Mouse (Mus musculus): Measurements from ENCODE around the gene Pde6b.

Pde6b gene

GRCm38 (mm10) chr5:108461082-108462065 is 73.2 kb downstream of the Pde6b start, which contains the start of gene Pcgf3:
Gene Pcgf3 (plus strand): TSS chr5:108461232.
- DNase-seq (ENCODE audit: low read depth, low spot score), result peak; percentile 96

DNA sequence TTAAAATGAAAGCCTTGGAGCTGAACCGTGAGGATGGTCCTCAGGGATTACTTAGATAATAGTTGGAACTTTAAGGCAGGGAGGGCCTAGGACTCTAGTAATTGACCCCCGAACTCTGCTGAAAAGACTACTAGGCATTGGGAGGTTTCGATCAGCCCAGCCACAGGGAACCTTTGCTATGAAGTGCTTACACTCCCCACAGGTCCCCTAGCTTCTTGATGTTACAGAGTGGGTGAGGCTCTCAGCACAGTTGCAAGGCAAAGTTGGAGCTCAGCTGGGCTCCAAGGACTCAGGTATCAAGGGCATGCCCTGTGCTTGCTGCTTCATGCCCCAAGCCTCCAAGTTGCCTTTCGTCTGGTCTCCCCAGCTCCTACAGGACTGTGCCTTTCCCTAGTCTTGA is 74.3 kb downstream of the Pde6b start:
- DNase-seq (ENCODE audit: low read depth, low spot score), result no peak

GRCm38 (mm10) chr5:108465131-108465891 is 77.1 kb downstream of the Pde6b start:
- DNase-seq (ENCODE audit: low read depth, low spot score), result no peak

- no peak for DNase-seq (ENCODE audit: low read depth, low spot score)
Observed at GRCm38 (mm10) chr5:108466647-108467046, 78.5 kb downstream of the Pde6b start.

- DNase-seq (ENCODE audit: low read depth, low spot score), result no peak
Observed at GRCm38 (mm10) chr5:108469617-108470016, 81.4 kb downstream of the Pde6b start.

DNA sequence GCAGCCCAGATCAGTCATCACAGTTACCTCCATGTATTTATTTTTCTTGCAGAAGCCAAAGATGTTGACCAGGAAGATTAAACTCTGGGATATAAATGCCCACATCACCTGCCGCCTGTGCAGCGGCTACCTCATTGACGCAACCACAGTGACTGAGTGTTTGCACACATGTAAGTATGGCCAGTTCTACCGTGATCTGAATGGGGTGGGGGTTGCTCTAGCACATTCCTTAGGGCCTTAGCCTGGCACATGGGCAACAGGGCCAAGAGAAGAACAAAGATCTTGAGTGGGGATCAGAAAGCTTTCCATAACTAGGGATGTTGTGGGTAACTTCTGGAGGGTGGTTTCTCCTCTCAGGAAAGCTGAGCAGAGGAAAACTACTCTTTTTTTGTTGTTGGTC is 85.5 kb downstream of the Pde6b start:
- no peak for DNase-seq (ENCODE audit: low read depth, low spot score)

DNA sequence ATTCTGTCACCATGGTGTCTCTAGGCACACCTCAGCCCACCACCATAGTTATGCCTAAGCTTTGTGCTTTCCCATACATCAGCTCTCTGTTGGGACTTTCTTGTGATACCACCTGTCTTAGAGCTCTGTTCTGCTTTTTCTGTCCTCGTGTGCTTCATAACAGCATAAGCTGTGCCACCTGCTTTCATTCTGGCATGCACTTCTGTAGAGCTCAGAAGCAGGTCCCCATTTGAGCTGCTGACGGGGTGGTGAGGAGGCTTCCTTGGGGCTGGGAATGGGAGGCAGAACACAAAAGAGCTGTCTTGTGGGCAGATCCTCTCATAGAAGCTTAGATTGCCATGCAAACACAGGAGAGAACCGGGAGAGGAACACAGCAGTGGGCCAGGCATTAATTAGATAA is 87.8 kb downstream of the Pde6b start:
- DNase-seq (ENCODE audit: low read depth, low spot score), result no peak

Measured in mesoderm, embryonic 11.5 days (tissue).